Mouse (Mus musculus) thymus, adult 2 months (tissue): ENCODE data around the gene Aida. TPM values are rescaled to one million over a fixed set of nuclear protein-coding genes. Genes with fewer than 3 reads are reported as not detected.
"Not testable (repeated sequence)": the region's sequence is repeated elsewhere in the genome, so short reads cannot be mapped to it uniquely, and the experiment has no call there.

Source experiments
- DNase-seq: peaks from one replicate; pipeline ENCODE4 v3.0.0; 2021
- H3K27ac ChIP-seq: fragments of 200-500 bp; 2 replicates; pipeline ENCODE4 v1.5.1; 2012; ENCODE audit warnings: low read length, control low read depth; ENCODE audit not compliant: control insufficient read depth, insufficient read depth
- H3K27me3 ChIP-seq: fragments of 200-500 bp; 2 replicates; pipeline ENCODE4 v1.6.1; 2012; ENCODE audit warnings: mild to moderate bottlenecking, low read length, moderate library complexity, mixed read lengths; ENCODE audit not compliant: control insufficient read depth, insufficient read depth
- H3K36me3 ChIP-seq: fragments of 200-500 bp; 2 replicates; pipeline ENCODE4 v1.6.1; 2012; ENCODE audit warnings: mild to moderate bottlenecking, low read length, moderate library complexity; ENCODE audit not compliant: control insufficient read depth, insufficient read depth
- H3K4me1 ChIP-seq: fragments of 200-500 bp; replicated peaks from 2 replicates; pipeline ENCODE4 v1.6.1; 2012; ENCODE audit warnings: low read length; ENCODE audit not compliant: control insufficient read depth, insufficient read depth
- H3K4me3 ChIP-seq: fragments of 200-500 bp; 2 replicates; pipeline ENCODE4 v1.5.1; 2012; ENCODE audit warnings: mild to moderate bottlenecking, low read length, control low read depth, moderate library complexity; ENCODE audit not compliant: control insufficient read depth, insufficient read depth
- CTCF ChIP-seq: fragments of 200-500 bp; IDR thresholded peaks from 2 replicates; pipeline ENCODE4 v1.5.1; 2012; ENCODE audit warnings: mild to moderate bottlenecking, control low read depth, low read length, moderate library complexity, borderline replicate concordance; ENCODE audit not compliant: control insufficient read depth, poor library complexity, insufficient read depth; ENCODE audit errors: extremely low read depth
- POLR2A ChIP-seq: fragments of 200-500 bp; IDR thresholded peaks from 2 replicates; pipeline ENCODE4 v1.6.1; 2012; ENCODE audit warnings: mild to moderate bottlenecking, low read length, control low read depth, moderate library complexity; ENCODE audit not compliant: control insufficient read depth, poor library complexity, insufficient read depth; ENCODE audit errors: extremely low read depth
- WGBS: fragments of 180-500 bp; shearing (Covaris S2); methylation state at CpG from one replicate; pipeline ENCODE4 v1.1.7; 2018; 5-methylcytosine and 5-hydroxymethylcytosine counted together
- polyA plus RNA-seq: library from polyadenylated mRNA; depleted of rRNA; stranded (reverse); fragments of >200 nt; gene quantifications from 2 replicates; pipeline ENCODE4 v1.2.3, GENCODE M21; 2012

Aida gene
- polyA plus RNA-seq, 1 experiment: 24.7 TPM

DNA sequence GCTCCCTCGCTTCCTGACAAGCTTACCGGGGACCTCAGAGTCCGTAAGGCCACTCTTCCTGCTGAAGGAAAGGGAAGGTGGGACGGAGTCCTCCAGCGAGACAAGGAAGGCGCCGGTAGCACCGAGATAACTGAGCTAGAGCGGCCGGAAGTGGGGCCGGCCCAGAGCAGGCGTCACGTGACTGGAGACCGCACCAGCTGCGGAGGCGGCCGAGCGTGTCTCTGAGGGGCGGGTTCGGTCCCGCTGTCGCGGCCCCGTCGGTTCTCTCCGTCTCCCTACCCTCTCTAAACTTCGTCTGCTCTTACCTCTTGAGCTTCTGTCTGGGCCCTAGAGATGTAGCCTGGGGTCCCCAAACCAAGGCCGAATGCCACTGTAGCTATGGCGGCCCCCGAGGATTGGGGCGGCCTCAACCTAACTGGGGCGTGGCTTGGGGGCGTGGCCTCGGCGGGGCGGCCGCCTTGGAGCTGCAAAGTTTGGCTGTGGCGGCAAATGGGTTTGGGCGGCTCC is 540 bp downstream of the Aida start, which contains the start of gene Brox:
Gene Brox (minus strand): TSS at position 393 of the 507 bp plus-strand sequence.
- no peaks in the 10 kb centered on the region for H3K27me3 ChIP-seq
- peaks cover 5% of the 10 kb centered on the region; the same call in 1 of the 2 replicates for H3K4me1 ChIP-seq
- peak; percentile 97 for DNase-seq
- WGBS: under 1% methylated on average over 39 of the region's 39 CpGs
- H3K36me3 ChIP-seq: peaks cover 13% of the 10 kb centered on the region
- TF ChIP-seq POLR2A (peak; percentile 64), CTCF (no peak; the same call in 1 of the 2 replicates)
- peak within 1 kb of the TSS; percentile 79 for H3K27ac ChIP-seq
- peak within 1 kb of the TSS; percentile 79 for H3K4me3 ChIP-seq

DNA sequence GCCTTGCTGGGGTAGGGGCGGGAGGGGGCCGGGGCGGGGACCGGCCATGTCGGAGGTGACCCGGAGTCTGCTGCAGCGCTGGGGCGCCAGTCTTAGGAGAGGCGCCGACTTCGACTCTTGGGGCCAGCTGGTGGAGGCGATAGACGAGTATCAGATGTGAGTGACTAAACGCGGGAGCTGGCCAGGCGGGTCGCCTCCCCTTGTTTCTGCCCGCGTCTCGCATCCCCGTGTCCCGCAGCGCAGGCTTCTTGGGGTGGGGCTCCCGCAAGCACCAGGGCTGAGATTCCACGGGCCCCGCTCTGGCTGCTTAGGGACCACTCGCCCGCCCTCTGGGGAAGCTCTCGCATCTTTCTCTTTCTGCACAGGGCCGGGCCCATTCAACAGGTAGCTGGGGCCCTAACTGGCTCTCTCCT is 1.1 kb downstream of the Aida start:
- TF ChIP-seq POLR2A: no peak
- TF ChIP-seq CTCF: no peak
- Histone ChIP-seq H3K4me1 (peaks cover 5% of the 10 kb centered on the region; the same call in 1 of the 2 replicates), H3K27ac (peak overlapping the region; percentile 14; the same call in 1 of the 2 replicates), H3K36me3 (peaks cover 7% of the 10 kb centered on the region; the same call in 1 of the 2 replicates), H3K4me3 (peak overlapping the region; percentile 79), H3K27me3 (no peaks in the 10 kb centered on the region)
- peak; percentile 53 for DNase-seq
- under 1% methylated on average over 30 of the region's 30 CpGs for WGBS

DNA sequence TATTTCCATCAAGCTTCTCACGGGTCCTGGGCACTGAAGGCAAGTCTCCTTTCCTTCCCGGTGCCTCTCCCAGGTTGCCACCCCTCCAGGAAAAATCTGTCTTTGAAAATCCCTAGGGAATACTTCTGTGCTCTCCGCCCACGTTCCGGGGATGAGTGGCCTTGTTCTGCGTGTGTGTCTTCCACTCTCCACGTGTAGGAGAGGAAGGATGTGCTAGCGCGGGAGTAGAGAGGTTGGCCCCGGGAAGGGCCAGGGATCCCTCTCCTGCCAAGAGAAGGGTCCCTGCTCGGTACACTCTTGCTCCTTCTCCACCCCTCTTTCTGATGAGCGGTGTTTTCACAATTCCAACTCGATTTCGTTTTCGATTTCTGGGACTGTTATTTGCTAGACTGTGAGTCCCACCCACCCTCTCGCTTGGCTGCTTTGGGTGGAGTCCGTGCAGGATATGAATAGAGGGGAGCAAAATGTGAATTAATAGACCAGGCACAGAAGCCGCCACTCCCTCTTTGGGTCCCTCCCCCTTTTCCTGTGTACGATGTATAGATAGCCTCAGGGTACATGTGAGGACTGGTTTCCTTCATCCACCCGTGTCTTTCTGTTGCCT is 1.6 kb downstream of the Aida start:
- peaks cover 5% of the 10 kb centered on the region; the same call in 1 of the 2 replicates for H3K36me3 ChIP-seq
- peak overlapping the region; percentile 14; the same call in 1 of the 2 replicates for H3K27ac ChIP-seq
- WGBS: 1% methylated on average over 20 of the region's 20 CpGs
- H3K4me1 ChIP-seq: peaks cover 5% of the 10 kb centered on the region; the same call in 1 of the 2 replicates
- no peaks in the 10 kb centered on the region for H3K27me3 ChIP-seq
- DNase-seq: peak; percentile 45
- TF ChIP-seq CTCF: no peak
- TF ChIP-seq POLR2A: no peak
- peak overlapping the region; percentile 79 for H3K4me3 ChIP-seq

DNA sequence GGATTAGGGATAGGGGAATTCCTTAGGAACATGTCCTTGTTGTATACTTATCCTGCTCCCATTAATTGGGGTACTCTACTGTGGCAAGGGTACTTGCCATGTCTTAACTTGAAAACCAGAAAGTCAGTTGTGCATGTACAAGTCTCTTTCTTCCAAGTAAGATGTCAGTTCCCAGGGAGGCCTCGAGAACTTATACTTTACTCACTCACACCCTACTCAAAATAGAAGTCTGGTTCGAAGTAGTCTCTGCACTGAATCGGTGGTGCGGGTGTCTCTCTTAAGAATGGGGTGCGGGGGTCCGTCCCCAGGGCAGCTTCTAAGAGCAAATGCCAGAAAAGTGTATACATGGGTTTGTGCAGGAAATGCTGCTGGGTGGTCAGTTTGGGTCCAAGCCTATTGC is 2.8 kb downstream of the Aida start:
- 92% methylated on average over 6 of the region's 6 CpGs for WGBS

DNA sequence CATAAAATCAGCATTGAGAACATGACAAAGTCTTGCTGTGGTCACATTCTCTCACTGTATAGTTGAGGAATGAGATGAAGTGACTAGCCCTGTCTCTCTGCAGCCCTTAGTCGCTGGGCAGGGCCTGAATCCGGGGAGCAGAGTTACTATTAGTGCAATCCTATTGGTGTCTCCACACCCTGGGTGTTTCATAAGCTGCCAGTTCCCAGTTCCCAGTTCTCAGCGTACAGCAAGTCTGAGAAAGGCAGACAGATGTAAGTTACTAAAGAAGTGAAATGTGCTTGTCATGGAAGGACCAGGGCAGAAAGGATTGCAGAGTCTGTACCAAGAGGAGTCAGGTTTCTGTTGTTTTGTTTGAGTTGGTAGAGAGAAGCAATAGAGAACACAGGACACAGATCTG is 11.2 kb downstream of the Aida start:
- H3K27ac ChIP-seq: no peak overlapping the region
- 94% methylated on average over 3 of the region's 3 CpGs for WGBS
- no peaks in the 10 kb centered on the region for H3K36me3 ChIP-seq
- H3K4me1 ChIP-seq: no peaks in the 10 kb centered on the region
- no peak for DNase-seq
- no peak for TF ChIP-seq CTCF
- TF ChIP-seq POLR2A: no peak
- H3K27me3 ChIP-seq: no peaks in the 10 kb centered on the region
- H3K4me3 ChIP-seq: no peak overlapping the region

More for the DNA sequence above, 2.8 kb downstream of the Aida start:
- no peak overlapping the region for H3K4me3 ChIP-seq
- peak; percentile 94 for DNase-seq
- TF ChIP-seq POLR2A (no peak), CTCF (no peak)
- H3K27me3 ChIP-seq: no peaks in the 10 kb centered on the region
- H3K27ac ChIP-seq: no peak overlapping the region
- peaks cover 5% of the 10 kb centered on the region; the same call in 1 of the 2 replicates for H3K4me1 ChIP-seq
- no peaks in the 10 kb centered on the region for H3K36me3 ChIP-seq

DNA sequence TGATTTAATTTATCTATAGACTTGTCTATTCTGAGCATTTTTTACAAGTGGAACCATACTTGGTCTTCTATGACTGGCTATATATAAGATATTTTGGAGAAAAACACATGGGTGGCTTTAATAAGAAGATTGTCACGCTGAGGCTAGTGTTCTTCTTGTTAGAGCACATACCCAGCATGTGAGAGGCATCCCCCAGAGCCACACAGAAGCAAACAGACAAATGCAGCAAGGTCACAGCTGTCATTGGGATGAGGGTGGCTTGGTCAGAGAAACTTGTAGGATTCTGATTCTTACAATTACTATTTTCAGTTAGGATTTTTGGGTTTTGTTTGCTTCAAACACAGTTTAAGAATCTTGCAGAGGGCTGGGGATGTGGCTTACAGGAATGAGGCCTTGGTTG is 12.1 kb downstream of the Aida start:
- Histone ChIP-seq H3K36me3 (no peaks in the 10 kb centered on the region), H3K27me3 (no peaks in the 10 kb centered on the region), H3K4me1 (no peaks in the 10 kb centered on the region), H3K4me3 (no peak overlapping the region), H3K27ac (no peak overlapping the region)
- WGBS: 96% methylated on average over 1 of the region's 1 CpGs
- DNase-seq: no peak
- no peak for TF ChIP-seq POLR2A
- no peak for TF ChIP-seq CTCF

DNA sequence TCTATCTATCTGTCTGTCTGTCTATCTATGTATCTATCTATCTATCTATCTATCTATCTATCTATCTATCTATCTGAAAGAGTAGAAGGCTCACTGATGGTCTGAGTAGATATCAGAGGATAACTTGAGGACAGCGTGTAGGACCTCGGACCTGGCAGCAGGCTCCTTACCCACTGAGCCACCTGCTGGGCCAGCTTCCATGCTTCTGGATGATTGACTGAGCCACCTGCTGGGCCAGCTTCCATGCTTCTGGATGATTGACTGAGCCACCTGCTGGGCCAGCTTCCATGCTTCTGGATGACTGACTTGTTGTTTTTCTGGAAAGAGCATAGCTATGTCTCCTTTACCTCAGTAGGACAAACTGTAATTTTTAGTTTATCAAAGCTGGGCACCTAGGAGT is 13.2 kb downstream of the Aida start:
- not testable (repeated sequence) for H3K4me3 ChIP-seq, H3K36me3 ChIP-seq, DNase-seq, H3K27me3 ChIP-seq, H3K27ac ChIP-seq, H3K4me1 ChIP-seq
- WGBS: 91% methylated on average over 2 of the region's 2 CpGs
